Mouse (Mus musculus) gastrocnemius, postnatal 10 days (tissue): Measurements from ENCODE around the gene Chsy1. TPM values are rescaled to one million over a fixed set of nuclear protein-coding genes. Genes with fewer than 3 reads are reported as not detected.
A peak's percentile ranks its signal among the peaks of the same experiment; 100 is the strongest.

Source experiments
- DNase-seq: peaks from one replicate; pipeline ENCODE4 v3.0.0; 2021; ENCODE audit warnings: mixed read lengths
- total RNA-seq, 2 experiments: library from RNA; stranded (reverse); gene quantifications; 2 replicates each; pipeline ENCODE4 v1.2.3; 2021

The Chsy1 gene
- total RNA-seq, 2 experiments from 2014 or later = 12.1 to 19.0 TPM

DNA sequence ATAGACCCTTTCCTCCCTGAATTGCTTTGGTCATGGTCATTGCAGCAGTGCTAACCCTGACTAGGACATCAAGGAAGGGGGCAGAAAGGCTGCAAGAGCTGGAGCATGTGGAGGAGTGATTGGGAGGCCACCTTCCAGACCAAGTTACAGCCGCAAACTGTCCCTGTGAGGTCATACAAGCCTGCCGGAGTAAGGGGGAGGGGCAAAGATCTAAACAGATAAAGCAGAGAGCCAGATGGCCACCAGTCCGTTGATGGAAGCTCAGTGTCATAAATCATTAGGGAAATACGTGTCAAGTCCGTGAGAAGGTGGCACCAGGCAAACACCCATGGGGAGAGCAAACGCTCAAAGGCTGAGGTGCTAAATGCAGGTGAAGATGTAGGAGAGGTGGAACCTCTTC lies 105.2 kb downstream of the Chsy1 start:
- DNase-seq = no peak

GRCm38 (mm10) chr7:66215911-66216310 lies 106.6 kb downstream of the Chsy1 start:
- no peak for DNase-seq

DNA sequence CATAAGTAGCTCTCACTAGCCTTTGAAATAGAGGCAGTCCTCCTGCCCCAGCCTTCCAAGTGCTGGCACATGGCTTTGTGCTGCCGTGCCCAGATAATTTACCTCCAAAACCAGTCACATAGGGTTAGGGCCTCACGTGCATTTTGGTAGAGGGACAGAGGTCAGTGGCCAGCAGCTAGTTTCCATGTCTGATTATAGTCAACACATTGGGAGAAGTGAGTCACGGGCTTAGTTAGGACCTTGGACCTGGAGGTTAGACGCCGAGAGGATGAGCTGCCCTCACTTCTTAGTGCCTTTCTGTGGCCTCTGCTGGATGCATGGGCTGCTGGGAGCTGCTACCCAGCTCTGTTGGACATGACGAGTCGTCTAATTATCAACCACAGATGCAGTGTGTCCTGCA lies 107.7 kb downstream of the Chsy1 start:
- DNase-seq = no peak

DNA sequence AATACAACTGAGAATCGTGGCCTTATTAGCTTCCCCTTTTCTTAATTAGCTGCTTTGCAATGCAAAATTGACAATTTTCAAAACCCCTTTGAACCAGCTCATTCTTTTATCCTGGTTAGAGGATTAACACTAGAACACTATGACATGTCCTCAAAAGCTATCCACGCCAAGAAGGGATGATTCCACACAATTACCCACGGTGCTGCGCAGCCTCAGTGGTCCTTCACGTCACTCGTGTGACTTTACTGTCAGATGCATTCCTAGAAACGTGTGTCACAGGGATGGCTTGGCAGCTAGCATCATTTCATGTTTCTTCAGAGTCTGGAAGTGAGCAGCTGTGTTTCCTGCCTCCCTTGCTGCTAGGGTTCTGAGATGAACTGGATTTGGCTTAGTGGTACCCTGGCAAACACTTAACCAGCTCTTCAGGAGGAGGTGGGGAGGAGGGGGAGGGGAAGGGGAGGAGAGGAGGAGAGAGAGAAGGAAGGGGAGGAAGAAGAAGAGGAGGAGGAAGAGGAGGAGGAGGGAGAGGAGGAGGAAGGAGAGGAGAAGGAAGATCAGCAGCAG lies 108.3 kb downstream of the Chsy1 start:
- no peak for DNase-seq

DNA sequence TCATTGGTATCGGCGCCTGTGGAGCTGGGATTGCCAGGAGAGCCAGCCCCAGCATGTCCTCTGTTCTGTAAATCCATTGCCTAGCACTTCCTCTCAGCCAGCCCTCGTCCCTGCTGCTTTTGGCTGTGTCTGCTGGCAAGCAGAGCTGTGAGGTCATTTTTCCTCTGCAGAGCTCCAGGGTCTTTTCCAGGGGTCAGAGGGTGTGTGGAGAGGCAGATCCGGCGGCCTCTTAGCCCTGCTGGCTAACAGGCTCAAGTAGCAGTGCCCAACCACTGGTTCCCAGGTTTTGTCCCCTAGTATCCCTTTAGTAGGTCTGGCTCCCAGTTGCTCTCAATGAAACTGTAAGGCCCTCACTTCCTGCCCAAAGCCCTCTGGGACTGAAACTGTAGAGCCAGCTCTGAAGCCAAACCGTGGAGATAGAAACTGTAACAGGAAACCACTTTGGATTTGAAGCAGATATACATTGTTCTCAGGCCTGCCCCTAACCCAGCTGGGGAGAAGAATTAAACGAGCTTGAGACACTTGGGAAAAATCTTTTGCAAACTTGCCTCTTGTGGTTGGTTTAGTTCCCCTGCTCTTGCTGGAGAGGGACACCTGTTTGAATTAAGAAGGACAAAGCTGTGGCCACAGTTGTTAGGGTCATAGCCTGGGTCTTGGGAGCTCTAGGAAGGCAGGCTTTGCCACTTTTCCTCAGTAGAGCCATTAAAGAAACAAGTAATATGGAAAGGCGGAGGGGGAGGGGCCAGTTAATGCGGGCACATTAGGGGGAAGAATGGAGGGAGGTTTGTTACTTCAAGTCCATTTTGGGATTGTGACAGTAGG lies 109.1 kb downstream of the Chsy1 start:
- DNase-seq = peak; percentile 51

- DNase-seq = no peak
These were observed 109.9 kb downstream of the Chsy1 start for GRCm38 (mm10) chr7:66219028-66219793.

DNA sequence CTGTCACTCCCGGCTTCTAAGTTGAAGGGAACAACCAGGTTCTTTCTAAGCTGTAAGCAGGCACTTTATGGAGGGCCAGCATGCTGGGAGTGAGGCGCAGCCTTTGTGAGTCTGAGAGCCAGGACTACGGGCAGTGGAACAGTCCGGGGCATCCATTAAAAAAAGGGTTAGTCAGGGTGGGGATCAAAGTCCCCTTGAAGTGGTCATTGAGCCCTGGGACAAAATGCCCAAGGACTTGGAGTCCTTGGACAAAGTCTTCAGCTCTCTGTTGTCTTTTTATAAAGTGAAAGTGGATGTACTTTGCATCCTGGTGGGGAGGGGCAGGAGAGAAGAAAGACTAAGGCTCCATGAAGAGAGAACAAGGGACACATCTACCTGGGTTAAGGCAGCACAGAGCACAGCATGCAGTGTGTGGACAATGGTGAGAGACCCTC lies 110.5 kb downstream of the Chsy1 start:
- DNase-seq = no peak

GRCm38 (mm10) chr7:66222621-66223091 lies 113.3 kb downstream of the Chsy1 start:
- no peak for DNase-seq

Other genes with a start within 250 kb of the Chsy1 start
- gene Pcsk6, start 247.8 kb upstream of the Chsy1 start, total RNA-seq = 10 to 100 TPM; 41.3 to 57.6 TPM
- gene Gm45213, start 65.9 kb upstream of the Chsy1 start, total RNA-seq = not detected
- 10 to 100 TPM; 26.0 to 26.6 TPM for gene Snrpa1, start 50.5 kb upstream of the Chsy1 start, total RNA-seq
- gene Selenos, start 29.9 kb upstream of the Chsy1 start, total RNA-seq = 10 to 100 TPM; 31.4 to 31.7 TPM